Mouse (Mus musculus) testis, adult 2 months (tissue): ENCODE results near the gene Rnf181.

ENCODE experiments used
- CTCF ChIP-seq: fragments of 200-500 bp; IDR thresholded peaks from 2 replicates; pipeline ENCODE4 v1.5.1; 2012; ENCODE audit warnings: low read depth, mild to moderate bottlenecking, inconsistent platforms, low read length, moderate library complexity; ENCODE audit not compliant: control insufficient read depth, insufficient read depth, insufficient replicate concordance
- POLR2A ChIP-seq: fragments of 200-500 bp; IDR thresholded peaks from 2 replicates; pipeline ENCODE4 v1.6.1; 2012; ENCODE audit warnings: low read depth, mild to moderate bottlenecking, inconsistent platforms, low read length, moderate library complexity; ENCODE audit not compliant: control insufficient read depth

GRCm38 (mm10) chr6:72415181-72415580 lies 48.4 kb upstream of the Rnf181 start:
- TF ChIP-seq CTCF (no peak), POLR2A (no peak)
